In genomic region chr17:79589913-79590312, GRCm38 (mm10) we compare ENCODE assay signal across 19 mouse cellular contexts.
"Had no signal": no experiment of that assay in that cellular context is flagged by ENCODE, and none has a peak within 500 bp of the region (broad histone marks: within the 10 kb centered on the region; RNA-seq: fewer than 3 reads in every experiment).

No protein-coding gene starts in this region.

- DNase-seq: lung, adult 18-20 months; lung, embryonic 14.5 days; lung, postnatal 10 days; lung, postnatal 4 days; midbrain, embryonic 14.5 days; retina, postnatal 1 day; right cerebral cortex, adult 18-20 months; right cerebral cortex, postnatal 25 days; right cerebral cortex, postnatal 4 days; spleen, adult 18-20 months; thymus, adult 18-20 months; thymus, postnatal 14 days; thymus, postnatal 36 days had no signal

- H3K9me3 ChIP-seq: midbrain, embryonic 10.5 days; midbrain, embryonic 12.5 days; neural tube, embryonic 13.5 days; neural tube, embryonic 15.5 days had no signal

- H3K9ac ChIP-seq: lung, embryonic 14.5 days; midbrain, embryonic 12.5 days; neural tube, embryonic 13.5 days; neural tube, embryonic 15.5 days had no signal

- H3K27ac ChIP-seq: midbrain, embryonic 10.5 days; midbrain, embryonic 12.5 days; neural tube, embryonic 13.5 days; neural tube, embryonic 15.5 days had no signal

- H3K4me3 ChIP-seq: midbrain, embryonic 10.5 days; midbrain, embryonic 12.5 days; myocyte; neural tube, embryonic 13.5 days; neural tube, embryonic 15.5 days had no signal

- ATAC-seq: midbrain, embryonic 16.5 days had no signal

- H3K27me3 ChIP-seq: midbrain, embryonic 12.5 days; neural tube, embryonic 13.5 days; neural tube, embryonic 15.5 days had no signal

- H3K4me2 ChIP-seq: lung, embryonic 14.5 days; midbrain, embryonic 12.5 days; neural tube, embryonic 13.5 days; neural tube, embryonic 15.5 days had no signal

- H3K36me3 ChIP-seq: midbrain, embryonic 10.5 days; midbrain, embryonic 12.5 days; neural tube, embryonic 13.5 days; neural tube, embryonic 15.5 days had no signal

- H3K4me1 ChIP-seq: midbrain, embryonic 10.5 days; midbrain, embryonic 12.5 days; neural tube, embryonic 13.5 days; neural tube, embryonic 15.5 days had no signal
